Mouse (Mus musculus) limb, embryonic 12.5 days (tissue): ENCODE data around the gene Acvr1b. TPM values are rescaled to one million over a fixed set of nuclear protein-coding genes. Genes with fewer than 3 reads are reported as not detected.
A peak's percentile ranks its signal among the peaks of the same experiment; 100 is the strongest.

Source experiments
- ATAC-seq: fragments of 200-750 bp; cut with Nextera tagmentation; 2 replicates; pipeline ENCODE4 v1.8.0; 2017; ENCODE audit warnings: low read depth, moderate TSS enrichment; ENCODE audit not compliant: insufficient number of reproducible peaks, insufficient read depth, low FRiP score, low TSS enrichment
- H3K27ac ChIP-seq: fragments of 300-500 bp; sonication (generic); 2 replicates; pipeline ENCODE4 v1.5.1; 2016; ENCODE audit warnings: mild to moderate bottlenecking, moderate library complexity
- H3K27me3 ChIP-seq: fragments of 300-500 bp; sonication (generic); 2 replicates; pipeline ENCODE4 v1.6.1; 2016; ENCODE audit warnings: mild to moderate bottlenecking, moderate library complexity
- H3K36me3 ChIP-seq: fragments of 300-500 bp; sonication (generic); 2 replicates; pipeline ENCODE4 v1.6.1; 2016; ENCODE audit warnings: mild to moderate bottlenecking, moderate library complexity
- H3K4me1 ChIP-seq: fragments of 300-500 bp; sonication (generic); replicated peaks from 2 replicates; pipeline ENCODE4 v1.6.1; 2016
- H3K4me2 ChIP-seq: fragments of 300-500 bp; sonication (generic); 2 replicates; pipeline ENCODE4 v1.6.1; 2016; ENCODE audit warnings: mild to moderate bottlenecking, moderate library complexity
- H3K4me3 ChIP-seq: fragments of 300-500 bp; sonication (generic); replicated peaks from 2 replicates; pipeline ENCODE4 v1.5.1; 2016; ENCODE audit warnings: mild to moderate bottlenecking
- H3K9ac ChIP-seq: fragments of 300-500 bp; sonication (generic); replicated peaks from 2 replicates; pipeline ENCODE4 v1.6.1; 2016; ENCODE audit warnings: mild to moderate bottlenecking, moderate library complexity
- H3K9me3 ChIP-seq: fragments of 300-500 bp; sonication (generic); 2 replicates; pipeline ENCODE4 v1.6.1; 2016; ENCODE audit warnings: mild to moderate bottlenecking, moderate library complexity
- WGBS: fragments of 180-500 bp; shearing (Covaris S2); methylation state at CpG from one replicate; pipeline ENCODE4 v1.1.7; 2016; 5-methylcytosine and 5-hydroxymethylcytosine counted together
- polyA plus RNA-seq: library from polyadenylated mRNA; unstranded; fragments of >200 nt; fragmentation: Nextera tagmentation; extraction: Ambion mirVana; gene quantifications from 2 replicates; pipeline ENCODE4 v1.2.1, GENCODE M21; 2016

Gene Acvr1b
- polyA plus RNA-seq, 1 experiment from 2014 or later: 8.2 TPM

GRCm38 (mm10) chr15:101164291-101164690 is 9.6 kb upstream of the Acvr1b start:
- ATAC-seq: no peak
- H3K27me3 ChIP-seq: 0 out of 2 replicates have a peak, but pooled peaks cover 2% of the 10 kb centered on the region
- H3K9me3 ChIP-seq: no peaks in the 10 kb centered on the region
- no peak overlapping the region for H3K4me2 ChIP-seq
- H3K9ac ChIP-seq: no peak overlapping the region
- H3K4me1 ChIP-seq: peaks cover 41% of the 10 kb centered on the region
- no peaks in the 10 kb centered on the region for H3K36me3 ChIP-seq
- no peak overlapping the region for H3K27ac ChIP-seq
- WGBS: 60% methylated on average over 5 of the region's 5 CpGs
- H3K4me3 ChIP-seq: no peak overlapping the region

- no peak overlapping the region for H3K9ac ChIP-seq
- no peak overlapping the region for H3K4me2 ChIP-seq
- H3K4me3 ChIP-seq: no peak overlapping the region
- no peaks in the 10 kb centered on the region for H3K36me3 ChIP-seq
- H3K27me3 ChIP-seq: 0 out of 2 replicates have a peak, but pooled peaks cover 2% of the 10 kb centered on the region
- H3K9me3 ChIP-seq: no peaks in the 10 kb centered on the region
- 72% methylated on average over 16 of the region's 16 CpGs for WGBS
- no peak overlapping the region for H3K27ac ChIP-seq
- H3K4me1 ChIP-seq: peaks cover 29% of the 10 kb centered on the region
- ATAC-seq: no peak
Observed at GRCm38 (mm10) chr15:101165658-101166437, 8.0 kb upstream of the Acvr1b start.

GRCm38 (mm10) chr15:101167553-101167952 is 6.3 kb upstream of the Acvr1b start:
- Histone ChIP-seq H3K27ac (no peak overlapping the region), H3K4me1 (peaks cover 19% of the 10 kb centered on the region), H3K9me3 (no peaks in the 10 kb centered on the region), H3K4me2 (no peak overlapping the region), H3K27me3 (peaks cover 10% of the 10 kb centered on the region), H3K36me3 (no peaks in the 10 kb centered on the region), H3K4me3 (no peak overlapping the region), H3K9ac (no peak overlapping the region)
- ATAC-seq: no peak
- WGBS: 63% methylated on average over 11 of the region's 11 CpGs

GRCm38 (mm10) chr15:101169910-101170309 is 4.0 kb upstream of the Acvr1b start:
- Histone ChIP-seq H3K4me1 (peaks cover 4% of the 10 kb centered on the region), H3K4me3 (no peak overlapping the region), H3K9ac (no peak overlapping the region), H3K9me3 (no peaks in the 10 kb centered on the region), H3K27ac (no peak overlapping the region), H3K36me3 (no peaks in the 10 kb centered on the region), H3K27me3 (peaks cover 12% of the 10 kb centered on the region), H3K4me2 (no peak overlapping the region)
- ATAC-seq: no peak
- WGBS: 85% methylated on average over 5 of the region's 5 CpGs

- Histone ChIP-seq H3K27ac (no peak overlapping the region), H3K27me3 (peaks cover 12% of the 10 kb centered on the region)
- 75% methylated on average over 10 of the region's 10 CpGs for WGBS
Observed at GRCm38 (mm10) chr15:101170413-101170980, 3.4 kb upstream of the Acvr1b start.

GRCm38 (mm10) chr15:101171272-101171671 is 2.6 kb upstream of the Acvr1b start:
- Histone ChIP-seq H3K4me2 (no peak overlapping the region), H3K9me3 (no peaks in the 10 kb centered on the region), H3K9ac (no peak overlapping the region), H3K4me3 (no peak overlapping the region), H3K27me3 (peaks cover 10% of the 10 kb centered on the region), H3K27ac (no peak overlapping the region), H3K4me1 (peaks cover 17% of the 10 kb centered on the region), H3K36me3 (no peaks in the 10 kb centered on the region)
- 78% methylated on average over 4 of the region's 4 CpGs for WGBS
- ATAC-seq: no peak

More at GRCm38 (mm10) chr15:101170413-101170980, 3.4 kb upstream of the Acvr1b start:
- no peak for ATAC-seq
- Histone ChIP-seq H3K9ac (no peak overlapping the region), H3K4me1 (peaks cover 9% of the 10 kb centered on the region), H3K9me3 (no peaks in the 10 kb centered on the region), H3K4me2 (no peak overlapping the region), H3K36me3 (no peaks in the 10 kb centered on the region), H3K4me3 (no peak overlapping the region)

- Histone ChIP-seq H3K4me3 (no peak overlapping the region), H3K9me3 (no peaks in the 10 kb centered on the region), H3K27ac (no peak overlapping the region), H3K27me3 (peaks cover 10% of the 10 kb centered on the region), H3K9ac (no peak overlapping the region), H3K4me2 (no peak overlapping the region), H3K4me1 (peaks cover 25% of the 10 kb centered on the region), H3K36me3 (no peaks in the 10 kb centered on the region)
- ATAC-seq: no peak
- 90% methylated on average over 2 of the region's 2 CpGs for WGBS
Observed at GRCm38 (mm10) chr15:101172016-101172415, 1.9 kb upstream of the Acvr1b start.

- no peaks in the 10 kb centered on the region for H3K9me3 ChIP-seq
- 1% methylated on average over 23 of the region's 46 CpGs for WGBS
- peak overlapping the region; percentile 90 for H3K4me3 ChIP-seq
- H3K27ac ChIP-seq: peak overlapping the region; percentile 85
- H3K4me1 ChIP-seq: peaks cover 47% of the 10 kb centered on the region
- H3K4me2 ChIP-seq: peak overlapping the region; percentile 92
- peaks cover 10% of the 10 kb centered on the region for H3K27me3 ChIP-seq
- ATAC-seq: peak; percentile 48
- no peaks in the 10 kb centered on the region for H3K36me3 ChIP-seq
- peak overlapping the region; percentile 95 for H3K9ac ChIP-seq
Observed at GRCm38 (mm10) chr15:101174294-101175130, 645 bp downstream of the Acvr1b start.

GRCm38 (mm10) chr15:101175131-101175460 is 1.2 kb downstream of the Acvr1b start:
- Histone ChIP-seq H3K4me1 (peaks cover 53% of the 10 kb centered on the region), H3K36me3 (no peaks in the 10 kb centered on the region), H3K27me3 (peaks cover 10% of the 10 kb centered on the region), H3K9ac (peak overlapping the region; percentile 95), H3K4me3 (peak overlapping the region; percentile 90), H3K27ac (no peak overlapping the region), H3K4me2 (peak overlapping the region; percentile 92), H3K9me3 (no peaks in the 10 kb centered on the region)
- no peak for ATAC-seq
- WGBS: 8% methylated on average over 5 of the region's 5 CpGs

GRCm38 (mm10) chr15:101175613-101176283 is 1.9 kb downstream of the Acvr1b start:
- Histone ChIP-seq H3K4me3 (peak overlapping the region; percentile 90), H3K9me3 (no peaks in the 10 kb centered on the region), H3K27ac (peak overlapping the region; percentile 47; the same call in 1 of the 2 replicates), H3K36me3 (no peaks in the 10 kb centered on the region), H3K9ac (peak overlapping the region; percentile 95), H3K27me3 (peaks cover 10% of the 10 kb centered on the region), H3K4me2 (peak overlapping the region; percentile 92), H3K4me1 (peaks cover 60% of the 10 kb centered on the region)
- ATAC-seq: no peak
- WGBS: 19% methylated on average over 17 of the region's 17 CpGs
